In the genomic region with DNA sequence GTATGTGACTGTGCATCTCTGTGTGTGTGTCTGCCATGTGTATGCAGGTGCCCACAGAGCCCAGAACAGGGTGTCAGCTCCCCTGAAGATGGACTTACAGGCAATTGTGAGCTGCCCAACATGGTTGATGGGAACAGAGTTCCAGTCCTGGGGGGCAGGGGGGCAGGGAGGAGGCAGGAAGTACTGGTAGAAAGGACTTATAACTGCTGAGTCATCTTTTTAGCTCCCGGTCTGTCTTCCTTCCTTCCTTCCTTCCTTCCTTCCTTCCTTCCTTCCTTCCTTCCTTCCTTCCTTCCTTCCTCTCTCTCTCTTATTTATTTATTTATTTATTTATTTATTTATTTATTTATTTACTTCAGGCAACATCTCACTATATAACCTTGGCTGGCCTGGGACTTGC, we compare ENCODE assay signal across 16 mouse cellular contexts. TPM values are rescaled to one million over a fixed set of nuclear protein-coding genes. Genes with fewer than 3 reads are reported as not detected.
"Had no signal": no experiment of that assay in that cellular context is flagged by ENCODE, and none has a peak within 500 bp of the region (broad histone marks: within the 10 kb centered on the region; RNA-seq: fewer than 3 reads in every experiment).

No protein-coding gene starts in this region.

- H3K9ac ChIP-seq: neural tube, embryonic 15.5 days; stomach, embryonic 15.5 days had no signal

- H3K36me3 ChIP-seq: neural tube, embryonic 15.5 days; stomach, embryonic 15.5 days had no signal

- H3K27ac ChIP-seq: neural tube, embryonic 15.5 days; stomach, embryonic 15.5 days; stomach, postnatal 0 days had no signal

- DNase-seq: retina, postnatal 1 day; right cerebral cortex, adult 18-20 months; right cerebral cortex, postnatal 14 days; right cerebral cortex, postnatal 25 days; right cerebral cortex, postnatal 4 days; spleen, adult 18-20 months; thymus, adult 18-20 months; thymus, adult 2 months; thymus, postnatal 14 days; thymus, postnatal 25 days; thymus, postnatal 36 days; thymus, postnatal 4 days had no signal

- H3K4me2 ChIP-seq: neural tube, embryonic 15.5 days; stomach, embryonic 15.5 days had no signal

- H3K27me3 ChIP-seq: neural tube, embryonic 15.5 days; stomach, embryonic 15.5 days had no signal

- H3K4me3 ChIP-seq: neural tube, embryonic 15.5 days; stomach, embryonic 15.5 days had no signal

- H3K9me3 ChIP-seq: neural tube, embryonic 15.5 days; stomach, embryonic 15.5 days had no signal

- H3K4me1 ChIP-seq: stomach, embryonic 15.5 days had no signal

RNA-seq across cellular contexts. Expression of gene Togaram2, which starts 8.9 kb away (rescaled TPM):
- total RNA-seq: neutrophil, adult 5-6 weeks had no signal
